Mouse (Mus musculus): Measurements from ENCODE around the gene Ppox.

- TF ChIP-seq CTCF (IDR thresholded peaks at IDR 0.05; ENCODE audit: control insufficient read depth, insufficient read depth, insufficient replicate concordance, low read depth, low read length) = peak; percentile 48; the same call in 1 of the 2 replicates
- TF ChIP-seq POLR2A (IDR thresholded peaks at IDR 0.05; ENCODE audit: control insufficient read depth, low read depth, low read length) = no peak
These were observed 540 bp upstream of the Ppox start for GRCm38 (mm10) chr1:171281528-171281923.
